Mouse (Mus musculus) gastrocnemius, postnatal 4 days (tissue): ENCODE data around the gene 2310046K23Rik. TPM values are rescaled to one million over a fixed set of nuclear protein-coding genes. Genes with fewer than 3 reads are reported as not detected.
"Not testable (repeated sequence)": the region's sequence is repeated elsewhere in the genome, so short reads cannot be mapped to it uniquely, and the experiment has no call there.

Experiments used
- DNase-seq, 2 experiments: peaks; one replicate each; pipeline ENCODE4 v3.0.0; 2021 to 2022; ENCODE audit warnings: low spot score in 2 of 2, mixed read lengths in 2 of 2
- long read RNA-seq, 2 experiments: library from polyadenylated mRNA; stranded (forward); transcript quantifications; one replicate each; pipeline ENCODE4 v2.0.0; 2021
- total RNA-seq, 2 experiments: library from RNA; stranded (reverse); gene quantifications; 2 replicates each; pipeline ENCODE4 v1.2.3; 2021

The 2310046K23Rik gene
- not detected for total RNA-seq
- long read RNA-seq, experiment 1, partial matches to known transcripts: 0 of 1 reads
- long read RNA-seq, experiment 1, other reads (novel, unspliced or antisense): 0 of 1 reads
- long read RNA-seq, experiment 2: 0 reads

DNA sequence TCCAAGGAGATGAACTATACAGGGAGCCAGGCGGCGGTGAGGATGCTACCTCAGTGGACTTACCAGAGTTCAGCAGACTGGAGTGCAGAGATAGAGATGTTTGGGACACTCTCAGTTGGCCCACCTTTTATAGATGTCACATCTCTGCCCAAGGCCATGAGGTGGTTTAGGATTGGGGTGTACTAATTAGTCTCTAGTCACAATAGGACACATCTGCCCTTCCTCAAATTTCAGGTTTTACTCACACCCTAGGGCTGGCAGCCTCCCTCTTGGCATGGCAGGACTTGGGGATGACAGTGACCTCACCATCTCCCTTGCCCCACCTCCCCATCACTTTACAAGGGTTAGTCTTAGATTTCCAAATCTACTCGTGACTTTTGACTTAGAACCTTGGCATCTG lies at the start of gene 2310046K23Rik:
2310046K23Rik (minus strand) TSS at position 101 of the 400 bp plus-strand sequence.
- no peak for DNase-seq

DNA sequence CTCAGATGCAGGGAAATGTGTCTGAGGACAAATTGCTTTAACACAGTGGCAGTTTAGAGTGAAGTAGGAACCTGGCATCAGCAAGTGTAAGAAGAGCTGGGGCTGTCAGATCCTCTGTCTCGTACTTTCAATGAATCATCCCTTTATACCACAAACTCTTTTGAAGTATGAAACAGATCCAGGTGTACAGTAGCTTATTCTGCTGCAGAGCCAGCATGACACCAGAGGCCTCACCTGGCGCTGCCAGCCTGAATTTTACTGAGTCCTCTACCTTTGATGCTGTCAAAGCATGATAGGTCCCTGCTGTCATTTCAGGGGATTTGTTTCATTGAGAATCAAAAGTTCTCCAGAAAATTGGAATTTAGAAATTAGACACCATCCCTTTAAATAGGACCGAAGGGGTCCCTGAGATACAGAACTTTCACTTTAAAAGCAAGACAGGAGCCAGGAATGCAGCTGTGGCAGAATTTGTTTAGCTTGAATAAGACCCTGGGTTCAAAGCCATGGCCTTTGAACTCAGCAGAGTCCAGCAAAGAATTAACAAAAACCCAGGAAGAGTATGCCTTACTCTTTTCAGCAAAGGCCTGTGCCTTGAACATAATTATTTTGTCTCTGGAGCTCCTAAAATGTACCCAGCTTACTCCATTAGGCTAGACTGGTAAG lies 49.0 kb upstream of the 2310046K23Rik start:
- DNase-seq: no peak

DNA sequence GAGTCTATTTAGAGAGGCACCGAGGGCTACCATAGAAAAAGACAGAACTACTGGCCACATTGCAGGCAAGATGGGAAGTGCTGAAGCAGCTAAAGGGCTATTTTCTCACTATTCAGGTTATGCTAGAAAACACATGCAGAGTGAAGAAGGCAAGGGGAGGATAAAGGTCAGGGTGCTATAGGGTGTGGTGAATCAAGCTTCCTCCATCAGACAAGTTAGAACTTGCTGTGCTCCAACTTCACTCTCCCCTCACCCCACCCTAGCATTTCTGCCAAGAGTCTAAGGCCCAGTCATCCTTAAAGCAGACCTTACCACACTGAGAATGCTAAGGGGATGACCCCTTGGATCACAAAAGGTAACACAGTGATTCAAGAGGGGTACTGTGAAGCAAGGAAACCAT lies 45.2 kb upstream of the 2310046K23Rik start:
- no peak for DNase-seq

DNA sequence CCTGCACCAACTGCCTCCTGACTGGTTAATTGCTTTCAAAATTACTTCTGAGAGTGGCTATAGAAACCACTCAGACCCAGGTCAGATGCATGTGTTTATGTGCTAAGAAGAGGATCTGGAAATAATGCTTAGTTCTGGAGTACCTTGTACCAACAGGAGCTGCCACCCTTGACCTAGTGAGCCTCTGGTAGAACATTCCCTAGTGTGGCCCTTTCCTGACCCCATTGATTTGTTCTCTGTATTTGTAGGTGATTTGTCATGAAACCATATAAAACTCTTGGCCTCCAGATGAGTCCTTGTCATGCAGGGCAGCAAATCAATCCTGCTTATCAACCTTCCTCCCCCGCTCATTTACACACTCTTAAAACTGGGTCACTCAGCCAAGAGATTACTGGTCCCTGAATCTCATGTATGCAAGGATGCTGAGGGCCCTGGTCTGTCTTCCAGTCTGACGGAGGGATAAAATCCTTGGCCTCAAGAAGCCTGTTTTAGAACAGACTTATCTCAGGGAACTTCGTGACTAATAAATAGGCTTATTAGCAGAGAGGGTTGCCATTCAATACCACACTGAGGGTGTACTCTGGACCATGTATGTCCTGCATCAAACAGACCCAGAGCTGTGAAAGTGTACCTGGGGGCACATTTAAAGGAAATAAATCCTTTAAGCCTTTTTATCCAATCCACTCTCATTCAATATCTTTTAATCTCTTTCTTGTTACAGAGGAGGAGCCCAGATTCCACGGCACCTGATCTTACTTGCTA lies 44.5 kb upstream of the 2310046K23Rik start:
- no peak for DNase-seq

DNA sequence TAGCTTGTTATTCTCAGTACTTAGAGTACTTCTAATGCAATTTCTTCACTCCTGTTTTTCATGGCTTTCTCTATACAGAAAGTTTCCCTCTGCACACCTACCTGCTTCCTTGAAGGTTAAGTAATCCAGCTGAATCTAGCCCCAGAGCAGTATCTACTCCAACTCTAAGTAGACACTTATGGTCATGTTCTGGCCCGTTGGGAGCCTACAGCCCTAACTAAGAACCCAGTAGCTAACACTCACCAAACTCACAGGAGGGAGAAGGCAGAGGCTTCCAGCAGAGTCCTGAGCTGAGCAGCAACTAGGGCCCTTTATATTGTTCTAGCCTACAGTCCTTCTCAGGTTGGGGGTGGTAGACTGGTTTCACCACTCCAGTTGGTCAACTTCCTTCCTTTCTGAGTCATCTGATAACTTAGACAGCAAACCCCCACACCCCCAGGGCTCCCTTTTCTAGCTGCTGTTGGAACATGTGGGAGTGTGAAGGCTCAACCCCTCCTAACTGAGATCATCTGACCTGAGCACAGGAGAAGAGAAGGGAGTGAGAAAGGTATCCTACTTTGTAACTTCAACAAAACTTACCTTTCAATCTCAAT lies 39.2 kb upstream of the 2310046K23Rik start, which contains the start of gene Ivl:
Ivl (minus strand) TSS at position 287 of the 593 bp plus-strand sequence.
- no peak for DNase-seq

DNA sequence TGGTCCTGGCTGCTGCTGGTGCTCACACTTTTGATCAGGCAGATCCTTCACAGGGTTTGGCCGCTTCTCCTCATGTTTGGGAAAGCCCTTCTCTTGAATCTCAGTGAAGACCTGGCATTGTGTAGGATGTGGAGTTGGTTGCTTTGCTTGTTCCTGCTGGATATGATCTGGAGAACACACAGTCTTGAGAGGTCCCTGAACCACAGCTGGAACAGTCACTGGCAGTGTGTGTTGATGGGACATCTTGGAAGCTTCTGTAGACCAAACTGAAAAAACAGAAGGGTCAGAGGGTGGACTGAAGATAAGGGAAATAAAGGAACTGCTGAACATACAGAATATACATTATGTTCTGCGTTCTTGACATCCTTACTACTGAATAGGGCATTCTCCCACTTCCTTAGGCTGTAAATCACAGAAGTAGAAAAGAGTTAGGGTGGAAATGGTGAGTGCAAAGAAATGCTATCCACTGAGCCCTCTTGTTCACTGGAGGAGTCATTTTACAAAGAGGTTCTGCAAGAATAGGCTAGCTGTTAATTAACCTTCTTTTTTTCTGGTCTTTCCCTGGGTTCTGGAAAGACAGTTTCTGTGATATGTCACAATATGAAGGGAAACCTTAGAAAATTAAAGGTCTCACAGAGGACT lies 38.3 kb upstream of the 2310046K23Rik start:
- DNase-seq: no peak

DNA sequence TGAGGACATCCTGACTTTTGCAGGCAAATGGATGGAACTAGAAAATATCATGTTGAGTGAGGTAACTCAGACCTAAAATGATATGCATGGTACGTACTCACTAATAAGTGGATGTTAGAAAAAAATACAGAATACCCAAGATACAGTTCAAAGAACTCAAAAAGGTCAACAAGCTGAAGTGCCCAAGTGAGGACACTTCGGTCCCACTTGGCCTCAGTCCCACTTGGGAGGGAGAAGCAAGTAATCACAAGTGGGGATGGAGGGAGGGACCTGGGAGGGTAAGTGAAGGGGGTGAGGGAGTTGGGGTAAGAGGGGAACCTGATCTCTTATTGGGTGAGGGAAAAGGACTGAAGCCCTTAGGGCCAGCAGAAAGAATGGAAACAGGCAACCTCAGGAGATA lies 34.4 kb upstream of the 2310046K23Rik start:
- no peak for DNase-seq

DNA sequence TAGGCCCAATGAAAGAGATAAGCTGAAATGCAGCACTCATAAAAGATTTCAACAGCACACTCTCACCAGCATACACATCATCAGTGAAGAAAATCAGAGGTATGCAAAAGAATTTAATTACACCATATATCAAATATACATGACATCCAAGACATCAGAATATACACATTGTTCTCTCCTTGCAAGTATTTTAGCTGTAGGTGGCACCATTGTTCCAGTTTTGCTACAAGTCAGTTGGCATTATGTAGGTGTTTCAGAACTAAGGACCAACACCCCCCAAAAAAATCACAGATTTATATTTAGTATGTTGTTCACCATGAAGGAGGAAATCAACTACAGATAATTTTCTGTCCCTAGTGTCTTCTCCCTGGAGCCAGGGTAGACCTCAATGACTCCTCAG lies 31.1 kb upstream of the 2310046K23Rik start:
- no peak for DNase-seq

DNA sequence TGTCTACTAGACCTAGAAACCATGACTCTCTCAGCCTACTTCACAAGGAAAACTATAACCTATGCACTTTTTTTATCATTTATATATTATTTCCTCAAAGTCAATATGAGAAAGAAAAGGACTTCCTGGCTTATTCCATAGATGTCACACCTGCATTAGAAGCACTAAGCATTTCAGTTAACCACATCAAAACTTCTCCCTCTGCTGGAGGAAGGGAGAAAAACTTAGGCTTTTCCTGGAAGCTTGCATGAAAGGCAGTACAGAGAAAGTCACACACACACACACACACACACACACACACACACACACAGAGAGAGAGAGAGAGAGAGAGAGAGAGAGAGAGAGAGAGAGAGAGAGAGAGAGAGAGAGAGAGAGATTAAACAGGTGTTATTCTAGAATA lies 22.0 kb downstream of the 2310046K23Rik start:
- DNase-seq: no peak

DNA sequence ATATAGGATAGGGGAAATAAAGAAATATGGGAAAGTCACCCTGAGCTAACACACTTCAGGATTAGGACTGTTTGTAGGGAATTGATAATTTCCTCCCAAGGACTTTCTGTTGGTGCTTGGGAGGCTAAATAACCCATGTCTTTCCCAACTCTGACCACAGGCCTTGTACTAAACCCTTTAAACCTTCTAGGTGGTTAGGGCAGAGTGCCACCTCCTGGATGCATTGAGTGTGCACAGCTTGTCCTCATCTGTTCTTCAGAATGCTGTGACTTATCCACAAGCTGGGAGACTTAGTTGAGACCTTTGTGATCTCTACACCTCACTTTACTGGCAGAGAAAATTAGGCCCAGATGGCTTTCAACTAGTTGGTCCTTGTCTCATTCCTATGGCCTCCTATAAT lies 23.5 kb downstream of the 2310046K23Rik start:
- no peak for DNase-seq

DNA sequence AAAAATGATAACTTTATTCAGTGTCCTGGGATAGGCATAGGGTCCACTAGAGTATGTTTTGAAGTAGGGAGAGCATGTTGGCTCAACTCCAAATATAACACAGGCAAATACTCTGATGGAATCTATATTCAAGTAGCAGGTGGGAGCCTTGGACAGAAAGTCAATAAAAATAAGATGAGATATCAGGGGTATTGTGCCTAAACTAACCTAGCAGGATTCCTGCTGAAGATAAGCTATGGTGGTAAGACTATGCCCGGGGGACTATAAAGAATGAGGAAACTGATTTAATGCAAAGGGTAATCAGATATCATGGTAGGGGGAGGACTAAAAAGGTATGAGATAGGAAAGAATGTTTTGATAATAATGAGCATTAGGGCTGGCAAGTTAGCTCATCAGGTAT lies 26.1 kb downstream of the 2310046K23Rik start:
- no peak for DNase-seq

DNA sequence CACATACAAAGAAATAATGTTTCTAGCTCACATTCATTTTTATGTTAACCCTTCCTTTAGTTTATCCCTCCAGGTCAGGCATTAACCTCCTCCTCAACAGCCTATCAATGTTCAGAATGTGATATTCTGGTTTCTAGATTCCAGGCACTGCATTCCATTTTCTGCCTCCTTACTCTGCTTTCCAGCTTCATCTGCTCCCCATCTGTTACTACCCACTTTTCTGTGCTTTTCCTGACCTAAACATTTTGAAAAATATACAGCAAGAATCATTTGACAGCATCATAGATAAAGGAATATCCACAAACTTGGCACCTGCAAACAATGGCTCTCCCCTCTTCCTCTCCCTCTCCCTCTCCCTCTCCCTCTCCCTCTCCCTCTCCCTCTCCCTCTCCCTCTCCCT lies 30.8 kb downstream of the 2310046K23Rik start:
- DNase-seq: no peak

DNA sequence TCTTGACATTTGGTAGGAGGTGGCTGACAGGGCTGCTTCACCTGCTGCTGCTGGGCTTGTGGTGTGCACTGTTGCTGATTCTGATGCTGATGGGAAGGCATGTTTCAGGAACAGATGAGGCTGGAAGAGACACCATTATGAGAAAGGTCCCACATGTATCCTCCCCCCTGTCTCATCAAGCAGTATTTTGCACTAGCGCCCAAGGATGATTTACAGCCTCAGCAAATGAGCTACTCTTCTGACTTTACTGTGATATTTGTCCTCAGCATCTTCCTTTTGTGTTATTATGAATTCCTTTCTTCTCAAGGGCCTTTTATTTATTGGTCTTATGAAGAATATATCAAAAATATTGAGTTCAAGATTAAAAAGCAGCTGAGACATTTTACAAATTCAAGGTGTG lies 33.9 kb downstream of the 2310046K23Rik start, which contains the start of gene Sprr4:
Sprr4 (minus strand) TSS at position 101 of the 400 bp plus-strand sequence.
- DNase-seq: no peak

DNA sequence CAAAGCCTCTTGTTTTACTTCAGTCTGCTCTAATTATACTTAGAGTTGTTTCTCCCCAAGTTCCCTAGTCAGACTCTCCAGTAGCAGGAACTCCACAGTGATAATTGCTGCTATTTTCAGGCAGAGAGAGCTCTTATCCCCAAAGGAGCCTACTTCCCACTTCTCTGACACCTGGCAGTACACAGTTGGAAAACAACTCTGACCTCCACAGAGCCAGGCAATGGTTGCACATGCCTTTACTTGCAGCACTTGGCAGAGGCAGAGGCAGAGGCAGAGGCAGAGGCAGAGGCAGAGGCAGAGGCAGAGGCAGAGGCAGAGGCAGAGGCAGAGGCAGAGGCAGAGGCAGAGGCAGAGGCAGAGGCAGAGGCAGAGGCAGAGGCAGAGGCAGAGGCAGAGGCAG lies 44.0 kb downstream of the 2310046K23Rik start:
- DNase-seq: not testable (repeated sequence)

DNA sequence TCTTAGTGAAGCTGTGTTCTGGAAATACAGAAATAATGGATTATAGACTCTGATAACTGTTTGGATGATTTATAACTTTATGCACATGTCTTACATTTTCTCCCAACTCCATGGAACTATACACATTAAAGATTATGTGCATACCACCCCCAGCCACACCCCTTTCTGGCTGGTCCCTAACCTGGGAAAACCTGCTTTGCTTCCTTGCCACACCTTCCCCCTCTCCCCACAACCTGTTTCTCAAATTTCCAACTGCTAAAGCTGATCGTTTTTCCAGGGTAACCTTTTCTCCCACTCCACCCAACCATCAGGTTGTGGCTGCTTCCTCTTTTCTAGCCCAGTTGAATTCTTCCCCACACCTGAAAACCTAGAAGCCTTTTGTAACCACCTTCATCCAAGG lies 48.0 kb downstream of the 2310046K23Rik start:
- DNase-seq: no peak

DNA sequence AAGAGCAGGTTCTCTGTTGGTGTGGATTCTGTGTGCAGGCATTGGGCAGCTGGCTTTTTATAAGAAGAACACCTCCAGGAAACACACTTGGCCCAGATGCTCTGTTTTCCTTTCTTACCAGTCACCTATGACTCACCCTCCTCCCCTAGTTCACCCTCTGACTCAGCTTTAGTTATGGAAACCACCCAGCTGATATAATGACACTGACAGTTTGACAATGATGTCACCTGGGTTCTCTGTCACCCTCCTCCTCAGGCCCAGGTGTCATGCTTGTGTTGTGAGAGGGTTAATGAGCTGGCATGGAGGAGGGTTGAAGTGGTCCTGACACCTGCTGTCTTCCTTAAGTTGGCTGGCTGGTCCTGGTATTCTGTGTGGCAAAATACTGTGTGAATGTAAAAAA lies 48.4 kb downstream of the 2310046K23Rik start, which contains the start of gene Sprr1a:
Sprr1a (minus strand) TSS at position 33 of the 400 bp plus-strand sequence.
- no peak for DNase-seq

Other genes with a start within 250 kb of the 2310046K23Rik start
- gene Sprr2a3, start 249.1 kb downstream of the 2310046K23Rik start, total RNA-seq: not detected
- not detected for gene Sprr2b, start 217.9 kb downstream of the 2310046K23Rik start, total RNA-seq
- gene Sprr2d, start 195.4 kb downstream of the 2310046K23Rik start, total RNA-seq: not detected
- not detected for gene Sprr2e, start 182.4 kb downstream of the 2310046K23Rik start, total RNA-seq
- not detected for gene Sprr2f, start 169.3 kb downstream of the 2310046K23Rik start, total RNA-seq
- not detected for gene Sprr2h, start 148.8 kb downstream of the 2310046K23Rik start, total RNA-seq
- not detected for gene Sprr2i, start 126.5 kb downstream of the 2310046K23Rik start, total RNA-seq
- not detected for gene Sprr2j-ps, start 116.4 kb downstream of the 2310046K23Rik start, total RNA-seq
- gene Gm9774, start 105.1 kb downstream of the 2310046K23Rik start, total RNA-seq: 1 to 10 TPM; 3.7 to 4.1 TPM
- not detected for gene Sprr2k, start 101.9 kb downstream of the 2310046K23Rik start, total RNA-seq
- gene Sprr1b, start 95.7 kb downstream of the 2310046K23Rik start, total RNA-seq: not detected
- not detected for gene Sprr3, start 75.8 kb downstream of the 2310046K23Rik start, total RNA-seq
- not detected for gene Sprr1a, start 48.6 kb downstream of the 2310046K23Rik start, total RNA-seq
- not detected for gene Sprr4, start 34.0 kb downstream of the 2310046K23Rik start, total RNA-seq
- not detected for gene Ivl, start 39.2 kb upstream of the 2310046K23Rik start, total RNA-seq
- gene Smcp, start 54.5 kb upstream of the 2310046K23Rik start, total RNA-seq: not detected
- not detected for gene 2210017I01Rik, start 73.0 kb upstream of the 2310046K23Rik start, total RNA-seq
- not detected for gene Lce6a, start 87.1 kb upstream of the 2310046K23Rik start, total RNA-seq
- gene Lce1a1, start 113.8 kb upstream of the 2310046K23Rik start, total RNA-seq: not detected
- gene Lce1b, start 122.4 kb upstream of the 2310046K23Rik start, total RNA-seq: not detected
- not detected for gene Lce1a2, start 135.8 kb upstream of the 2310046K23Rik start, total RNA-seq
- under 1 TPM in 1 of 2 experiments, not detected in 1; 0.39 TPM for gene Lce1c, start 144.7 kb upstream of the 2310046K23Rik start, total RNA-seq
- gene Lce1d, start 152.7 kb upstream of the 2310046K23Rik start, total RNA-seq: not detected
- gene Lce1e, start 174.6 kb upstream of the 2310046K23Rik start, total RNA-seq: not detected
- not detected for gene Lce1f, start 185.8 kb upstream of the 2310046K23Rik start, total RNA-seq
- not detected for gene Gm38119, start 204.6 kb upstream of the 2310046K23Rik start, total RNA-seq
- gene Lce1g, start 217.8 kb upstream of the 2310046K23Rik start, total RNA-seq: not detected
- gene Lce1h, start 230.6 kb upstream of the 2310046K23Rik start, total RNA-seq: not detected
- not detected for gene Lce1i, start 244.4 kb upstream of the 2310046K23Rik start, total RNA-seq